Mouse (Mus musculus): Measurements from ENCODE around the gene Lrmda.

The Lrmda gene

DNA sequence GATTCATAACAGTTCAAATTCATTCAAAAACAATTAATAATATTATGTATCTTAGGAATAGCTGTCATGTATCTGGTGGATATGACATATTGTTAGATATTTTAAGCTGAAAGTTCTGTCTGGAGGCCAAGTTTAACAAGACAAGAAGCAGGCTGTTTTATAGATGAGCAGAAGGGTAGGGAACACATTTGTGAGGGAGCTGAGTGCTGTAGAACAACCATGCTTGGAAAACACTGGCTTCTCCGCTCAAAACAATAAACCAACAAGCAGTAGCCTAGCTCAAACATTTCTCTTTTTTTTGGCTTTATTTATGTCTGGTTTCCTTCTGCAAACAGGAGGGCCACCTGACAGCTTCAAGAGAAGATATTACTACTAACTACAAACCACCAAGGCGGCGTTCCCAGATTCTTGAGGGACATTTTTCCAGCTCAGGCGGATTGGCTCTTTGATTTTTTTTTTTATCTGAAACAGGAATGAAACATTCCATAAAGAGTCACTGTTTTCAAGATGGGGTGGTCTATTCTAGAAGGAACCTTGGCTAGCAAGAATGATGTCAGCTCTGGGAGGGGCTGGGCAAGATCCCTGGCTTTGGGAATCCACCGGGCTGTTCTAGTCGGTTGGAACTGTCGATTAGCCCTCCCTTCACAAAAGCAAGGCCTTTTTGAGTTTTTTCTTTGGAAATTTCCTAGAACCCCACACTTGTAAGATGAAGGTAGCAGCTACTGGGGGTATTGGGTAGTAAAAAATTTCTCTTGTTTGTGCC lies 304.2 kb downstream of the Lrmda start:
- WGBS: 61% methylated on average over 7 of the region's 7 CpGs

DNA sequence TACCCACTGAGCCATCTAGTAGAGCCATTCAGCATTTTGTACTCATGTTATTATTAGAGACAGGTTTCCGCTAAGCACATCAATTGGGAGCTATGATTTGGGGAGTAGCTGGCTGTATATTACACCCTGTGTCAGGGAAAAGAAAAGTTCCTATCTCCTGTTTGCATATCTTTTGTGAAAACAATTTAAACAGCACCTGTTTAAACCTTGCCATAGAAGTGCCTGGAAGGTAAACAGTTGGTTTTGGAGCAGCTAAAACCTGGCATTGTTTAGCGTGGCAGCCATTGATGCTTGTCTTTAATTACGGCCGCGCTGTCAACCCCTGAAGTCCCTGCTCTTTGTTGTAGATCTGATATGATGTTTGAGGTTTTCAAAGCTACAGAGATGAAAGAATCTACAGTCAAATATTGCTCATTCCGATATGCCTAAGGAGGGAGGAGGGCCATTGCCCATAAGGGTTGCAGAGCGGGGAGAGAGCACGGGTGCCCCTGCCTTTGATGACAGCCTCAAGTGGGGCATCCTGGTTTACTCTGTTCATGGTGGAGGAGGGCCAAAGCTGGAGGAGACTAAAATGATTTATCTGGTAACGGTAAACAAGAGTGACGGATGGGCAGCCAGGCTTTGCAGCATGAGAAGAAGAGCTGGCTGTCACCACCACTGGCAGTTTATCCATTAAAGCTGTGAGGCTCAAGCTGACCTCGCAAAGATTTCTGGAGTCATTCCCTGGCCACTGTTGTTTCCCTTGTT lies 306.9 kb downstream of the Lrmda start:
- 90% methylated on average over 11 of the region's 11 CpGs for WGBS

DNA sequence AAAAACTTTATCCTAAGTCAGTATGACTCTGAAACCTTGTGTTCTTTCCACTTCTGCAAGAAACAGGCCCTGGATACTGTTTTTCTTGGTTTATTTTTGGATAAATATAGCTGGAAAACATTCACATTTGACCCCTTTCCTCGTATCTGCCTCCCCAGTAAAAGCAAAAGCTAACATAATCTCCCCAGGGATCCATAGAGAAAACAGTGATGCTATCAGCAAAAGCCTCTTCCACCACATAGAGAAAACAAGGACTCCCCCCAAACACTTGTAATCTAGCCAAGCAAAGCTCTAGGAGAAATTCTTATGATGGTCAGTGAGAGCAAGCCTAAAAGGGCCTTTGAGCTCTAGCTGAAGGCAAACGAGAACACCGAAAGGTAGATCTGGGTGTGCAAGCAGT lies 309.7 kb downstream of the Lrmda start:
- 90% methylated on average over 3 of the region's 3 CpGs for WGBS

DNA sequence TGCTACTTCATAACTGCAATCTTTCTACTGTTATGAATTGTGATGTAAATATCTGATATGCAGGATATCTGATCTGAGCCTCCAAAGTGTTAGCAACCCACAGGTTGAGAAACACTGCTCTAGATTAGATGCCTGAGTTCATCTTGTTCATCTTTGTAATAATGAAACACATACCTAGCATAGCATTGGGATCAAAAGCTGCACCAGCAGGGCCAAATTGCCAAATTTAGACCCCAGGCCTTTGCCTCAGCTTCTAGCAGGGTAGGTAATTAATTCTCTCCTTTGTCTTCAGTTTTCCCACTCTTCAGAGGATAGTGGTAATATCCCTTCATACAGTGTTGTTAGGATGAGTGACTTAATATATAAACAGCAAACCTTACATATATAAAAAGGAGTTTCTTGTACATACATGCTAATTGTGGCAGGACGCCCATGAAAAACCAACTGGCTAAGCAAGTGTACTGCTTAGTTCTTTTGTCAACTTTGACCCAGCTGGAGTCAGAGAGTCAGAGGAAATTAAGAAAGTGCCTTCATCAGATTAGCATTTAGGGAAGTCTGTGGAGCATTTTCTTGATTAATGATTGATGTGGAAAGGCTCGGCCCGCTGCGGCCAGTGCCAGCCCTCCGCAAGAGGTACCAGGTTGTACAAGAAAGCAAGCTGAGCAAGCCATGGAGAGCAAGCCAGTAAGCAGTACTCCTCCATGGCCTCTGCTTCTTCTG lies 315.7 kb downstream of the Lrmda start:
- 95% methylated on average over 5 of the region's 5 CpGs for WGBS

DNA sequence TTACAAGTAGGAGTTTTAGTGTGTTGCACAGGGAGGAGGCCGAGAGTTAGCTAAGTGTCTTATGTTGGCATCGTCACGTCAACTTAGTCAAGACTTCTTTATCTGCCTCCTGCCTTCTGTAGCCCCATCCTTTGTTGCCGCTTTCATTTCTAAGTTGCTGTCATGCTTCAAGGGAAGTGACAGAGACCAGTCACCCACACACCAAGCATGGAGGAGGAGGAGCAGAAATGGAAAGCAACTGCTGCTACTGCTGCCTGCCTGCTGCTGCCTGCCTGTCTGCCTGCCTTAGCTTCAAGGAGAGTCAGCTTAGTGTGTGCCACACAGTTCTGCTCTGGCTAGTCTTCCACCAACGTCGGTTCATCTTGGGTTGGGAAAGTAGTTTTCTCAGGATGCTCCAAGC lies 319.7 kb downstream of the Lrmda start:
- 51% methylated on average over 6 of the region's 6 CpGs for WGBS

DNA sequence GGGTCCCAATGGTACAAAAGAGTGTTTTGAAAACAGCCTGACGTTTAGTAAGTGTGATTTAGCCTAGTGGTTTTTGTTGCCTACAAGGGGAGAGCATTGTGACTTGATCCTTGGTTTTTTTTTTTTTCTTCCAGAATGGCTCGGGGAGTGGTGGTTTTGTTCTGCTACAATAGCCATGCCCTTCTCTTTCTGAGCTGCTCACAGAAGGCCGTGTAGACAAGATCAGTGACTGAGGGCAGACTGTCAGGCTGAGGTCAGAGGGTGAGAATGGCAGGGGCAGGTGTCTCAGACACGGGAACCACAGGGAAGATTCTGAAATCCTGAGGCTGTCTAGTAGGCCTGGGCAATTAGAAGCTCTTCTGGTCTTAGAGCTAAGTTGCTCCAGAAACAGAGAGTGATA lies 323.8 kb downstream of the Lrmda start:
- WGBS: 77% methylated on average over 4 of the region's 4 CpGs

DNA sequence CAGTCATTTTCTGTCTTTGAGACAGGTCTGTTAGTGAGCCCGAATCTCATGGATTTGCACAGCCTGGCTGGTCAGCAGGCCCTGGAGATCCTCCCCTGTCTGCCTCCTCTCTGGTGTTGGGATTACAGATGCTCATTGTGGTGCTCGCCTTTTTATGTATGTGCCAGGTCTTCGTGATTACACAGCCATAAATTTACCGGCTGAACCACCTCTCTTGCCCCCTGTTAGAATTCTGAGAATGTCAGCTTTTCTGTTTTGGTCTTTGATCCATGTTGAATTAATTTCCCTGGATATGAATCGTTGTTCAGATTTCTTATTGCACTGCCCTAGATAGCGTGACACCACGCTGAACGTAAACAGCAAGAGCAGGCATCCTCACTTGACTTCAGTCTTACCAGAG lies 325.7 kb downstream of the Lrmda start:
- 93% methylated on average over 8 of the region's 8 CpGs for WGBS

DNA sequence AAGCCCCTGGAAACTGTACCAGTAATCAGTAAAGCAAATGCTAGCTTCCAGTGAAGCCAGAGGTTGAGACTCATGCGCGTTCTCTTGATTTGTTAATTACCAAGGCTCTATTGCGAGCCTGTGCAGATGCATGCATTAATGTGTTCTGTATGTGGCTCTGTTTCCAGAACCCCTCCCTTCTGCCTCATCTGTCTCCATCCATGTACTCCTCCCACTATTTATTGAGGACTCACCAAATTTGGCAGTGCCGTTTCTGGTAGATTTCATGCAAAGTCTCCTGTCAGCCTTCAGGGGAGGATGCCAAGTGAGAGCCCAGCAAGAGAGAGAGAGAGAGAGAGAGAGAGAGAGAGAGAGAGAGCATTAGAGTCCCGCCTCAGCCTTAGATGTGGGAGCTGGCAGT lies 334.1 kb downstream of the Lrmda start:
- 74% methylated on average over 5 of the region's 5 CpGs for WGBS

DNA sequence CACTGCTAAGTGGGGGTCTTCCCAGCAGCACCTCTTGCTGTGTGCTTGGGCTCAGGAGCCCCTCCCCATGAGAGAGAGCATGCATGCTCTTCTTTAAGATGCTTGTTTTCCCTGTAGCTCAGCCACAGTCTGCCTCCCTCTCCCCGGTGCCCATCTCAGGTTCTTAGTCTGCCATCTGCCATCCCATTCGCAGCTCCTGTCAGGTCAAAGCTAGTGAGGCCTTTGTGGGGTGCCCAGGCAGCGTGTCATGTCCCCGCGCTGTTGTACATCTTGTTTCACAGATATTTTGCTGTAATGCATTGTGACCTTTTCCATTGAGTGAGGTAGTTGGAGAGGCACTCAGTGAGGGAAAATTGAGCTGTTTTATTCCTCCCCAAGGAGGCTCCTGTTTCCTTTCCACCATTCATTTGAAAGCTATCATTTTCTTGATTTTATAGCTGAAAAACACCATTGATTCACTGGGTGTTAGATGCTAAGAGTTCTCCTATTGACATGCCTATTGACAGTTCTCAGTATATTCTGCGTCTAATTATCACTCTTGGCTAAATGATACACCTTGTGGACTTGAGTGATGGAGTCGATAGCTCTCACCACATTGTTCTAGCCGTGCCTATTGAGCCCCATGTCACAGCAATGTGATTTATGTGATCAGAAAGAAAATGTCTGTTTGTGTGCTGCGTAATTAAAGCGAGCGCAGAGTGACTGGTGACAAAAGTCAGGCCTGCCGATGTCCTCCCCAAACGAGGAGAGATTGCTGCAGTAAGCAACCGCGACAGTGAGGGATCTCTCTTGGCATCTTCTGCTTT lies 335.5 kb downstream of the Lrmda start:
- WGBS: 87% methylated on average over 15 of the region's 15 CpGs

DNA sequence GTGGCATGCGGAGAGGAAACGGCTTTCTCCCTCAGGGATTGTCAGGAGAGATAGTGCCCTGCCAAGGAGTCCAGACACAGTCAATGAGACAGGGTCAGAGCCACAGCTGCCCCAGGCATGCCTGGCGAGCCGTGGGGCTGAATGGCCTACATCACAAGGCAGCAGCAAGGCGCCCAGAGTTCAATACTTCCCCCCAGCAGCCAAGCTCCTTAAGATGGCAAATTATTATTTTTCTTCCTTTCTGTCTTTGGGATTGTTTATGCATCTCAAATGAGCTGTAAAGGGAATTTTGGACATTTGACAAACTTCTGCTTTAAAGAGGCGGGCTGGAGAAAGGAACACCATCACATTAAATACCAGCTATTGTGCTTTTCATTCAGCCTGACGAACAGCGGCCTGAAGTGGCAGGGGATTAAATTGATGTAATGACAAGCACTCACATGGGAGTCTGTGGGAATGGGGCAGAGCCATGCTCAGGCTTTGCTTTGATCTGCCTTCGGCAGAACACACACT lies 338.5 kb downstream of the Lrmda start:
- WGBS: 74% methylated on average over 9 of the region's 9 CpGs

DNA sequence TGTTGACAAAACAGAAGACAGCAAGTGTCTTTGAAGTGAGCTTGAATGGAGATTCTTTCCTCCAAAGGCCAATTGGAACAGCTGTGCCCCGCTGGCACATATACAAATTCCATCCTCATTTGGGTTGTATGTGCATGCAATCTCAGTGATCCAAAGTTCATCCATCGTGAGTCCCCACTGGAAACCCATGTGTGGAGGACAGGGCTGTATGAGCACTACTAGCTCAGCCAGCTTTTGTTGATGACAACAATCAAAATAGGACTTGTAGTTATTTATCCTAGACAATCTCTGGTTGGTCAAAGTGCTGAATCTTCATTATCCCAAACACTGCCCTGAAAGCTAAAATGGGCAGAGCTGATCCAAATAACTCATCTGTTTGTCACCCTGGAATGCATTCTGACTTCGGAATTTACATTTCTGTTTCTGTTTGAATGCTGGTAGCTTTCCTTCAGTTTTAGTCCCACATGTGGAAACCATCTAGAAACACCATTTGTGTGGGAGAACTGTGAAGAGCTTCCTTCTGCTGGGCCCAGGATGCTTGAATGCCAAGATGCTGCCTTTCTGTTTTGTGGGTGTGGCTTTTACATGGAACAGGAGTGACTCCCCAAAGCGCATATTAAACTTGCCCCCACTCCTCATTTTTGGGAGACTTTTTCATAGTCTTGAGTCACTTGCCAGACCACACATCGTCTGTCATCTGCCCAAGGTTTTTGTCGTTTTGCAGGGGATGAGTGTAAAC lies 344.7 kb downstream of the Lrmda start:
- WGBS: 53% methylated on average over 6 of the region's 6 CpGs

DNA sequence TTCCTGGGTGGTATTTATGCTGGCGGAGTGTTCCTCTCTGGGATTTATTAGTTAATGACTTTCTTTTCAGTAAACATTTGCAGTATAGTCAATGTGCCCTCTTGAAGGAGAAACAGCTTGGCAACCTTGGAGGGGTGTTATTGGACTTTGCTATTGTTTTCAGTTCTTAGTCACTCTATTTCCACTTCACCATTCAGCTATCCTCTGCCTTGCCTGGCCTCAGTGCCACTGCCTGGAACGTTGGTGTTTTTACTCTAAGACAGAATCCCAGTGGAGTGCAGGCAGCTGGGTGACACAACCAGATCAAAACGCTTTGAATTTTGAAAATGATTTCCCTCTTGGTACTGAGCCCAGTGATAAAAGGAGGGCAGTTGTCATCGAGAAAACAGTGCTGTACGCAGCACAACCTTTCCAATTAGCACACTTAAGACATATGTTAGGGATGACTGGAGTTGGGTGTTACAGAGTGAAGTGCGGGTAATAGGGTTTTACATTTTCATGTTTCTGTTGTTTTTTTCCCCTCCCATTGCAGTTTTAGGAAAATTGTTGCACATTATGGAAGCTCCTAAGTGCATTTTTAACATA lies 345.4 kb downstream of the Lrmda start:
- WGBS: 41% methylated on average over 6 of the region's 6 CpGs

DNA sequence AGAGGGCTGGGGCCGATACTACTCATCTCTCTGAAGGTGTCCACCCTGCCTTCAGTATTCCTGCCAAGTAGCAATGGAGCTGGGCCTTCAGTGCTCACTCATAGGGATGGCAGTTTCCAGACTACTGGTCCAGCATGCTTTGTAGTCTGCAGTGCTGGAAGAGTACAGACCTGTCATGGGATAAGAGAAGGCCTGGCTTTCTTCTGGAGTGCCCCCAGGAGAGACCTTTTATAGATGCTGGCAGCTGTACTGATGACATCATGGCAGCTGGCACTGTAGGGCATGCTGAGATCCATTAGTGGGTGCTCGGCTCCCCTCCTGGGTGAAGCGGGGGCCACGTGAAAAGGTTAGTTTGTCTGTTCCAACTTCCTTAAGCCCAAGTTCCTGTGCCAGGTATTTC lies 348.1 kb downstream of the Lrmda start:
- 70% methylated on average over 4 of the region's 4 CpGs for WGBS

DNA sequence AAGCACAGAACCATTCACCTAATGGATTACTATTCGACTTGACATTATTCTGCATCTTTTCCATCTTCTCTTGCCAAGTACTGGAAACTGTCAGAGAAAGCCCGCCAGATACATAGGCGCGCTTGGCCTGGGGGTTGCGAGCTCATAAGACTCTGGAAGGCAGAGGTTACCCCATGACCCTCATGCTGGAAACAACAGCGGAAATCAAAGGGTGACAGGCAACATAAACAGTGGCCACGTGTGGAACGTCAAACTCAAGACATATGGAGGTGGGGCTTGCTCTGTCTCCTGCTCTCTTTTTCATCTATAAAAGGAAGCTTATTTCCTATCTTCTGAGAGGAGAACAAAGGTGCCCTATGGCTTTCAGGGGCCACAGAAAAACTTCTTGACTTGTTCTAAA lies 351.6 kb downstream of the Lrmda start:
- WGBS: 80% methylated on average over 8 of the region's 8 CpGs

DNA sequence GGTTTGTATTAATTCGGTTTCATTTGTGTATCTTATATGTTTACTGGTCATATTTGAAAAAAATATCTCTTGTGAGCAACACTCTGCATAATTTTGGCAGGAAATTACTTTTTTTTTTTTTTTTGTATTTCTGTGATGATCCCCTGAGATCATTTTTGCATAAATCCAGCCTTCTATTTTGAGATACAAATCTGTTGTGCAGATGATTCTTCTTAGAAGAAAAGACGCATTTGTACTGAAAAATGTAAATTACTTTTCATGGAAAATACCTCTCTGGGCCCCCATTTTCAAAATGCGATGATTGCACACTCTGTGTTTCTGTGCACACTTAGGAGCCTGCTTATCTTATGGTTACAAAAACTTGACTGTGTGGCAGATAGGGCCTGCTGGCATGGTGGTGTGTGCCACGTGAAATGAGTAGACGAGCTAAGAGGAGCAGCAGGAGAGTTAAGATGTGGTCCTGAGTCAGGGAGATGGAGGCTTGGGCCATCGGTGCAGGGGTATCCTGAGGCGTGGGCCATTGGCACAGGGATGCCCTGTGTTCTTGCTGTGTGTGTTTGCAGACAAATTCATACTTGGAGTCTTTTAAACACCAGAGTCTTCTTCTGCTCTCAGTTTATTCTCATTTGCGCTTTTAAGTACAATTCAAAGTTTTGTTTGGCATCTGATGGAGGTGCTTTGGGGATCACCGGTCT lies 353.3 kb downstream of the Lrmda start:
- WGBS: 72% methylated on average over 9 of the region's 9 CpGs

DNA sequence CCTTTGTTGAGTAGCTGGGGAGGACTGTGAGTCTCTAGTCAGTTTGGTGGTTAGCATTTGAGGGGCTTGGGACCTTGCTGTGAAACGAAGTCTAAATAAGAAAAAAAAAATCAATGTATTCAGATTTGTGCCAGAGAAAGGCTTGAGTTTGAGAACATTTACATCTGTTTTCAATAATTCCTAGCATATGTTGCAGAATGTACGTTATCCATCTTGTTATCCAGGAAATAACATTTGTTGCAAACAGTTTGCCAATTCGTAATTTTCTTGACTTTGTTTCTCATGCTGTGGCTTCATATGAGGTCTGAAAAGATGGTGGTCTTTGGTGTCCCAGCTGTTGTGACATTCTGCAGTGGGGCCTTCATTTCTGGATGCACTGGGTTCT lies 353.8 kb downstream of the Lrmda start:
- 66% methylated on average over 3 of the region's 3 CpGs for WGBS

DNA sequence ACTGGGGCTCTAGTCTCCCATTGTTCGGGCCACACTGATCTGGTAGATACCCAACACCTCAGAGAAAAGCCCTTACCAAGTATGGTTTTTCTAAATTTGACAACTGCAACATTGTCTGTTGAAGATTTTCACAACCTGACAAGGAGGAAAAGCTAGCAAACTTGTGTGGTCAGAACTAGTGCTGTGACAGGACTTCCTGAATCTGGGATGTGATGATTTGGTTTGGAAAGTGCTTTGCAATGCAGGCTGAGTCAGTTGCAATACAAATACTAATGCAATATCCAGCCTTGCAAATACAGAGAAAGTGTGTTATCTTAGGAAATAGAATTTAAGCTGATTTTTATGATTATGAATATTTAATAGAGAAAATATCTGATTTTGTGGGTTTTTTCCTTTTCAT lies 357.6 kb downstream of the Lrmda start:
- 95% methylated on average over 1 of the region's 1 CpGs for WGBS

DNA sequence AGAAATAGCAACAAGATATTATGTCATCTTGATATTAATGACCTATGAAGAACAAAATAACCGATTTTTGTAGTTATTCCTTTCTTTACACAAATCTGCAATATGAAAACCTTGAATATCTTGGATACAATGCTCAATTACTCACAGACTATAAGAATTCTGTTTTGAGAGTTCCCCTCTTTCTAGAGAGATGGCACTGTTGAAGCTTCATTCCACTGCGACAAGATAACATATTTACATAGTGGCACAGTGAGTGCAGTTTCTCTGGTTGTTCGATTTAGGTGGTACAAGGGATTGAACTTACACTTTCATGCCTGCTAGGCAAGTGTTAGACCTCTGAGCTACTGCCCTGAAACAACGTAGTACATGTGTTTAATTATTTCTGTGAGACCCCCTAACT lies 362.6 kb downstream of the Lrmda start:
- WGBS: 57% methylated on average over 4 of the region's 4 CpGs

DNA sequence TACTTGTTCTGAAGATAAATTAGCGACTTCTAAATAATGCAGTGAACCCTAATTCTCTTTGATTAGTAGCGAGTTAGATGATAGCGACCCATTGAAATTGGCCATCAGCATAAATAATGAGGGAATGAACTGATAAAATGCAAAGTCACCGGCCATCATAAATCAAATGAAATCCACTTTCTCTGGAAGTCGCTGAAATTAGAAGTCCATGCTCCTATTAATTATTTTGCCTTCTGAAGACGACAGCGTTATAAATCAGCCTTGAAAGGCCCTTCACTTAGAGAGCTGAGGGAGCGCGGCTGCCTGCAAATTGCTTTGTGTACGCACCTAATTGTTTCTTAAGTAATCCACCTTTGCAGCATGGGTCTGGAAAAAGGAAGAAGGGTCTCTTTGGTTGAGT lies 374.1 kb downstream of the Lrmda start:
- 89% methylated on average over 10 of the region's 10 CpGs for WGBS

DNA sequence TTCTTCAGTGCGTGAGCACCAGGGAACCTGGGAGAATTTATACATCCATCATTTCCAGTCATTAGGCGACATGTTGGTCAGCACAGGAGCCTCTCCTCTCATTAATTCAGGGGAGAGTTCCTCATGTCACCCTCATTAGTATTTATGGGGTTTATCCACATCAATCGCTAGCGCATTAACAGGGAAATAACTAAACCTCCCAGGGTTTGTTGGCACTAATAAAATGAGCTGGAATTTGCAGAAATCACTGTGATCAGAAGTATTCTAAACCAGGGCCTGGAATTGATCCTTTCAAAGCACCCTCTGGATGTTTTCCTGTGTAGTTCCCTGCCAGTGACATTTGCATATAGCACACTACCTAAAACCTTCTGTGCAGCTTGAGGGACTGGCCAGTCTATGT lies 382.9 kb downstream of the Lrmda start:
- 77% methylated on average over 4 of the region's 4 CpGs for WGBS
